Comparison of ENCODE assay signal across 10 mouse cellular contexts in the genomic region with DNA sequence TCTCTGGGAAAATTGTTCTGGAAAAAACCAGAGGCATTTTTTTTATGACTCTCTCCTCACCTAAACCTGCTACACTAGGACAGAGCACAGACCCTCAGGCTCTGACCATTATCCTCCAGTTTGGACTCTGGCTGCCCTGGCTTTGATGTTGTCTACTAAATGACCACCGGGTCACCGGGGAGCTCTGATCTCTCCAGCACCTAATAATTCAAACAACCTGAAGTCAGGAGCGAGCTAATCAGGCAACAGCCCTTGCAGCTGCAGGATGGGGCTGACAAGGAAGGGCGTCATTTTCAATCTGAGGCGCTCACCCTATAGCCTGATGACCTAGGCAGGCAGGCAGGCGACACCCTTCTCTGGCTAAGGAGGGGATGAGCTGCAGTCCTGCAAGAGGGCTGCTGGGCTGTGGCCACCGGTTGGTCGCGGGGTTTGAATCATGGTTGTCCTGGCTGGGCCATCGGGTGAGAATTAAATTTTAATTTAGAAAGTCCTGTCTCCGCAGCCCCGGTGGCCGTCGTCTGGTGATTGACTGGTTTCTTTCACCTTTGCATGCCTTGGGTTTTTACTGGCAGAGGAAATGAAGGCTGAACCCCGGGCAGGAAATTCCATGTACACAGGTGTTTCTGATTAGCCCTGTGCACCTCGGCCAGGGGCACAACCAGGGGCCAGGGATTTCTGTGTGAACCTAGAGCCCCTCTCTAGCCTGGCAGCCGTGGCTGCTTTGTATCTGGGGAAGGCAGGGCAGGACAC. TPM values are rescaled to one million over a fixed set of nuclear protein-coding genes. Genes with fewer than 3 reads are reported as not detected.
DNase-seq lines count a peak whose midpoint lies in the region; ATAC-seq lines count a peak whose summit lies in the region.
"Had no signal": no experiment of that assay in that cellular context is flagged by ENCODE, and none has a peak within 500 bp of the region (broad histone marks: within the 10 kb centered on the region; RNA-seq: fewer than 3 reads in every experiment).

No protein-coding gene starts in this region.

- WGBS in heart, embryonic 16.5 days = 46% methylated on average over 17 of the region's 17 CpGs
- 22% methylated on average over 17 of the region's 17 CpGs for WGBS in embryonic facial prominence, embryonic 10.5 days
- WGBS in limb, embryonic 15.5 days = 6% methylated on average over 17 of the region's 17 CpGs

- 0 out of 2 replicates have a peak overlapping the region, but pooled peaks have one; percentile 22 for H3K9ac ChIP-seq in heart, embryonic 16.5 days (ENCODE audit: low read length)
- H3K9ac ChIP-seq in limb, embryonic 15.5 days = 0 out of 2 replicates have a peak overlapping the region, but pooled peaks have one; percentile 17

- H3K9me3 ChIP-seq in heart, embryonic 16.5 days (replicated peaks; ENCODE audit: control insufficient read depth, low read length) = no peaks in the 10 kb centered on the region
- no peaks in the 10 kb centered on the region for H3K9me3 ChIP-seq in embryonic facial prominence, embryonic 10.5 days
- H3K9me3 ChIP-seq in limb, embryonic 15.5 days = no peaks in the 10 kb centered on the region

- H3K4me1 ChIP-seq in heart, embryonic 16.5 days (ENCODE audit: control insufficient read depth, insufficient read depth, low read length) = peaks cover 41% of the 10 kb centered on the region
- peaks cover 71% of the 10 kb centered on the region for H3K4me1 ChIP-seq in embryonic facial prominence, embryonic 10.5 days
- H3K4me1 ChIP-seq in limb, embryonic 15.5 days = peaks cover 71% of the 10 kb centered on the region

- H3K4me3 ChIP-seq in heart, embryonic 16.5 days (ENCODE audit: low read length) = no peak overlapping the region
- peak overlapping the region; percentile 35 for H3K4me3 ChIP-seq in embryonic facial prominence, embryonic 10.5 days
- H3K4me3 ChIP-seq in limb, embryonic 15.5 days = no peak overlapping the region

- H3K4me2 ChIP-seq in heart, embryonic 16.5 days (ENCODE audit: low read depth, low read length) = peak overlapping the region; percentile 33; the same call in 1 of the 2 replicates
- H3K4me2 ChIP-seq in limb, embryonic 15.5 days = 0 out of 2 replicates have a peak overlapping the region, but pooled peaks have one; percentile 2

- no peak overlapping the region for H3K27ac ChIP-seq in heart, embryonic 16.5 days (ENCODE audit: low read length)
- peak overlapping the region; percentile 75 for H3K27ac ChIP-seq in embryonic facial prominence, embryonic 10.5 days (replicated peaks)
- peak overlapping the region; percentile 43 for H3K27ac ChIP-seq in limb, embryonic 15.5 days

- intact Hi-C loops in heart, postnatal 14 days (cut with DNase I) = no loop called here

- no peak for DNase-seq in heart, postnatal 14 days
- DNase-seq in 3T3-L1 (ENCODE audit: low read depth, low spot score) = peak; percentile 6
- peak; percentile 83 for DNase-seq in embryonic facial prominence, embryonic 10.5 days (ENCODE audit: low spot score)
- DNase-seq in c-Kit-positive CD71-positive TER-119-positive erythroid progenitor cells, embryonic 14.5 days (ENCODE audit: low spot score) = no peak
- no peak for DNase-seq in thymus, postnatal 25 days
- no peak for DNase-seq in cerebellum, adult 11-12 months
- DNase-seq: midbrain, embryonic 14.5 days had no signal

- no peak for ATAC-seq in heart, embryonic 16.5 days (replicated peaks; ENCODE audit: extremely low read depth, insufficient read depth, low FRiP score)
- no peak for ATAC-seq in limb, embryonic 15.5 days (ENCODE audit: insufficient number of reproducible peaks, low FRiP score, low TSS enrichment, low read depth)
- ATAC-seq: forebrain, embryonic 16.5 days had no signal

- H3K27me3 ChIP-seq in heart, embryonic 16.5 days (ENCODE audit: control insufficient read depth, insufficient read depth, low read length) = no peaks in the 10 kb centered on the region
- H3K27me3 ChIP-seq in embryonic facial prominence, embryonic 10.5 days (replicated peaks; ENCODE audit: low read depth, poor library complexity, severe bottlenecking) = 0 out of 2 replicates have a peak, but pooled peaks cover 9% of the 10 kb centered on the region
- H3K27me3 ChIP-seq in limb, embryonic 15.5 days = no peaks in the 10 kb centered on the region

- H3K36me3 ChIP-seq in heart, embryonic 16.5 days (ENCODE audit: control insufficient read depth, insufficient read depth) = no peaks in the 10 kb centered on the region
- H3K36me3 ChIP-seq in embryonic facial prominence, embryonic 10.5 days (replicated peaks) = no peaks in the 10 kb centered on the region
- no peaks in the 10 kb centered on the region for H3K36me3 ChIP-seq in limb, embryonic 15.5 days

RNA-seq across cellular contexts. Expression of a gene that starts 18.9 kb away (rescaled TPM):
- 1.4 and 2.3 TPM in 2 replicates for polyA plus RNA-seq in heart, embryonic 16.5 days (2015; fragmentation: Nextera tagmentation; extraction: Ambion mirVana)
- total RNA-seq in heart, postnatal 14 days (2021) = 1 to 10 TPM; 1.3 TPM
- polyA plus RNA-seq in embryonic facial prominence, embryonic 10.5 days (2016; fragmentation: Nextera tagmentation; extraction: Ambion mirVana) = 1.3 and 1.5 TPM in 2 replicates
- polyA plus RNA-seq in limb, embryonic 15.5 days (2015; fragmentation: Nextera tagmentation; extraction: Ambion mirVana) = 3.2 and 3.8 TPM in 2 replicates

RNA-seq across cellular contexts. Expression of a gene that starts 23.6 kb away (rescaled TPM):
- polyA plus RNA-seq in heart, embryonic 16.5 days (2015; fragmentation: Nextera tagmentation; extraction: Ambion mirVana) = 114 and 120 TPM in 2 replicates
- 10 to 100 TPM; 68.3 to 68.5 TPM for total RNA-seq in heart, postnatal 14 days (2021)
- 478 and 497 TPM in 2 replicates for polyA plus RNA-seq in embryonic facial prominence, embryonic 10.5 days (2016; fragmentation: Nextera tagmentation; extraction: Ambion mirVana)
- polyA plus RNA-seq in limb, embryonic 15.5 days (2015; fragmentation: Nextera tagmentation; extraction: Ambion mirVana) = 242 and 272 TPM in 2 replicates

Comparison
In these comparisons a context has a peak if more than half of its experiments do, and no peak if none do; other contexts are left out.
1. DNase-seq: peak in 3T3-L1 (single experiment) and embryonic facial prominence, embryonic 10.5 days (single experiment); none in heart, postnatal 14 days (0 of 2), c-Kit-positive CD71-positive TER-119-positive erythroid progenitor cells, embryonic 14.5 days (single experiment), thymus, postnatal 25 days (single experiment) and cerebellum, adult 11-12 months (single experiment).